Mouse (Mus musculus) c-Kit-positive CD71-positive TER-119-positive erythroid progenitor cells, embryonic 14.5 days (primary cell): ENCODE results near the gene Rorc.
A peak's percentile ranks its signal among the peaks of the same experiment; 100 is the strongest.

Source experiments
- DNase-seq: peaks from one replicate; pipeline ENCODE4 v3.0.0-alpha.2; 2013; ENCODE audit warnings: low spot score

Rorc gene

DNA sequence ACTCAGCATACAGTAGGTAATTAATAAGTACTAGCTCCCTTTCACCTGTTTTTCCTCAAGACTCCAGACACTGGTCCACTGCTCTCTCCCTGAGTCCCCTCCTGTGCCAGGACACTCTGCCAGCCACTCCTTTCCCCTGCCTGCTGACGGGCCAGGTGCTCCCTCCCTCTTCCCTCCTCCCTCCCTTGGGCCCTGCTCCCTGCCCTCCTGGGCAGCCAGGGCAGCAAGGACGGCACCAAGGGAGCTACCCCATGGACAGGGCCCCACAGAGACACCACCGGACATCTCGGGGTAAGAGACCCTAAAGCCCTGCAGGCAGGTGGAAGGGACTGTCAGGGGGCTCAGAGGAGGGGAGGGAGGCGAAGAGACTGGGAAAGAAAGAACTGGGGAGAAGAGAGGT, at the start of gene Rorc:
Gene Rorc, plus strand, starts transcription at position 154 of the 400 bp plus-strand sequence.
- DNase-seq: no peak

DNA sequence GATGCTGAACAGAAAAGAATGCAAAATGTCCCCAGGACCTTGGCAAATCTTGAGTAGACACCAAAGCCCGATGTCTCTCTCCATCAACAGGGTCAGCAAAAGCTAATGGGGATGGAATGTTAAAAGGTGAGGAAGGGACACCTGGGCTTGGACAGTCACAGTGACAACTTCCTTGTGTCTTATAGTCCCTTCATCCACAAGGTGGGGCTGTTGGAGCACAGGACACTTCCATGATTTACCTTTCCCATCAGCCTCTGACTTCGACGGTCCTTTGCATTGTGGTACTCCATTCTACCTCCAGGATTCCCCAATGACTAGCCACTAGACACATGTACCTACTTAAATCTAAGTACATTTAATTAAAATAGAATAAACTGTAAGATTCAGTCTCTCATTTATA, 43.9 kb upstream of the Rorc start:
- no peak for DNase-seq

DNA sequence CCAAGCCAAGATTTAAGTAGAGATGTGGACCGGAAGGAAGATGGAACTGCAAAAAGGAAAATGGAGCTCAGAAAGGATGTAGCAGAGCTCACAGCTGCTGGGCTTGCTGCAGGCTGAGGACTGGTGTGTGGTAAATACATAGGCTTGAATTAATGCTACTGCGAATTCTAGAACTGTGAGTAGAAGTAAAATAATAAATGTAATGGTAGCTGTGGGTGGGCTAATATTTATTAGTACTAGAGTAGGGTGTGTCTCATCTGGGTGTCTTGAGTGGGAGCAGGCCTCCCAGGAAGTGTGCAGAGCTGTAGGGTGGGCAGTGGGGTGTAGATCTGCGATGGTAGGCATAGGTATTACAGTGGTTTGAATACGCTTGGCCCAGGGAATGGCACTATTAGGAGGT, 38.2 kb upstream of the Rorc start:
- no peak for DNase-seq

DNA sequence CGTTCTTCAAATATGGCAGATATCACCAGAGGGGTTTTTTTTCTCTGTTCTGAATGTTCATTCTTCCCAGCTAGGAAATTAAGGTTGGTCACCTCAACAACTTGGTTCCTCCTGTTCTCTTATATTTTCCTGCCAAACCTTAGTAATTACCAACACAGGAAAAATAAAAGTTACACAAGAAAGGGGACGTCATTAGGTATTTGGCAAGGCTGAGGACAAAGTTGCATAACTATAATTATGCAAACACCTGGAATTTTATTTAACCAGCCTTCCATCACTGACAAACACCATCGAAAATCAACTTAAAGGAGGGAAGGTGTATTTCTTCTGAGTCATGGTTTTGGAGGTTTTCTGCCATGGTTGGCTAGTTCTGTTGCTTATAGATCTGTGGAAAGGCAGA, 34.1 kb upstream of the Rorc start:
- no peak for DNase-seq

DNA sequence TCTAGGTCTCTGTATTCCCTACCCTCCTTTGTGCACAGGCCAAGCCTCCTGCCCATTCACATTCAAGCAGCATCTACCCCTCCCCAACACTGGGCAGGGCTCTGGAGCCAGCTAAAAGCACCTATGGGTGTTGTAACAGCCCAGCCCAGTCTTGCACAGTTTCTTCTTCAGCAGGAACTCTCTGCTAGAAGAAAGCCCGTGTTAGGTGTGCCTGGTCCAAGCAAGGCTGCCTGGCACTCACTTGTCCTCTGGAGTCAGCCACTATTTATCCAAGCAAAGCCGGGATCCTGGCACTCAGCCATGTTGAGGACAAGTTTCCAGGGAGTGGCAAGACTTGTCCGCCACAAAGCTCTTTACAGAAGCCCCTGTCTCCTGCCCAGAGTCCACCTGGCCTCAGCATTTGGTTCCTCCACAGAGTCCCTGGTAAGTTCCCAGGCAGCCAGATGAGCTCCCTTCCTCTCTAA, 30.6 kb upstream of the Rorc start, which contains the start of gene Them5:
Gene Them5, plus strand, starts transcription at position 141 of the 464 bp plus-strand sequence.
- DNase-seq: no peak

DNA sequence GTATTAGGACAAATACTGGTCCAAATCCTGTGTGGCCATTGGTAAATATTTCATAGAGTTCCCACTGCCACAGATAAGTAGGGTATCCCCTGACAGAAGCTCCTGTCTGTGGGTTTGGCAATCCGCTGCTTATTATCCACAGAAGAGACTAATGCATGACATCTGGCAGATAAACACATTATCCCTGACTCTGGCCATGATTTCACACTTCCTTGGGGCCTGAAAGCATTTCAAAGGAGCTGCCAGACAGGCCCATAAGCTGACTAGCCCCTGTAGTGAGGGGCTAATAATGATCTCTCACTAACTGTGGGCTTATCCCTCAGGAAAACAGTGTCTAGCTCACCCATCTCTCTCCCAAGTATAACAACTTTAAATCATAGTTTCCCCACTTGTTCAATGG, 30.0 kb upstream of the Rorc start:
- DNase-seq: no peak

DNA sequence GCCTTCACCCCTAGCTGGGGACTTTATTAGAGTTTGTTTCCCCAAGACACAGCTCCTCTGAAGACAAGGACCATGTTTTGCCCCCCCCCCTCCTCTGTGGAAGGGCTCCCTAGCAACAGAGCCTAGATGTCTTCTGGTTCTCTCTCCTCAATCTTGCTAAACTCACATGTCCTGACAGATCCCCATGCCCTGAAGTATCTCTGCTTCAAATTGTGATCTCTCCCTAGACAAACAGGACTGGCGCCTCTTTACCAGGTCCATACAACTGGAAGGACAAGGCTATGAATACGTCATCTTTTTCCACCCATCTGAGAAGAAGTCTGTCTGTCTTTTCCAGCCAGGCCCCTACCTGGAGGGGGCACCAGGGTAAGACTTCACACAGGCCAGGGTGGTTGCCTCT, 28.4 kb upstream of the Rorc start:
- DNase-seq: no peak

DNA sequence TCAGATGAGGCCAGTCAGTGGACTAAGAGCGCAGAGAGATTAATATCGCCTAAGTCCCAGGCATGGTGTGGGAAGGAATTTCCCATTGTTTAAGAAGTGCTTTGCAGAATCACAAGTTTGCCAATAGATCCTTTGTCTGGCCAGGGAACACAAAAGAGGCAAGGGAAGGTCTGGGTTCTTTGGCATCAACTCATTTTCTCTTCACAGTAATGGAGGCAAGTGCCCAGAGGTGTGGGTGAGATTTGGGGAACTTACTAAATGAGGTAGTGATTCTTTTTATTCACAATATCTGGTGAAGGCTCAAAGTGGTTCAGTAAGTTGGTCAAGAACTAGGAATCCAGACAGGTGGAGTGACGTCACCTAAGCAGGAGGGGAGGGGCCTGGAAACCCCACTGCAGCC, 27.7 kb upstream of the Rorc start:
- DNase-seq: no peak

DNA sequence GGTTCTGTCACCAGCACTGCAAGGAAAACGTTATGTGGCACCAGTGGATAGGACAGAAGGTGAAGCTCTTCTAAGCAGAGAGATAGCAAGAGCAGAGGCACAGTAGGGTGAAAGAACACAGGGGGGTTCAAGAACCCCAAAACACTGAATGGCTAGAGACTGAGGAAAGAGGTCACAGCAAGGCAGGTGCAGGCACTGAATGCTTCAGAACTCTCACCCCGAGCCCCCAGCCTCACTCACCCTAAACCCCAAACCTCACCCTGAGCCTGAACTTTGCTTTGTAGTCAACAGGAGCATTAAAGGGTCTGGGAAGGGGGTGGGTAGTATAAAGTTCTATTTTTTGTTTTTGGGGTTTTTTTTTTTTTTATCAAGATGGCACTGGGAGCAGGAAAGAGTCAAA, 24.4 kb upstream of the Rorc start:
- no peak for DNase-seq

DNA sequence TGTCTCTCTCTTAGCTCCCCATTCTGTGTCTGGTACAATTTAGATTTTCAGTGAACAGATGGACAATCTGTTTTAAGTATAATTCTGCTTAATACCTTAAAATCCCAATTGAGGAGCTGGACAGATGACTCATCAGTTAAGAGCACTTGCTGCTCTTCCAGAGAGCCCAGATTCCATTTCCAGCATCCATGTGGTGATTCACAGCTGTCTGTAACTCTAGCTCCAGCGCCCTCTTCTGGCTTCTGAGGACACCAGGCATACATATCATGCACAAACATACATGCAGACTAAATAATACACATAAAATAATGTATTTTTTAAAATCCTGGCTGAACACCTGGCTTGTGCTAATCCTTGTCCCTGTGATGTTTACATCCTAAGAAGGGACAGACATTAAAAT, 11.8 kb upstream of the Rorc start:
- DNase-seq: no peak

DNA sequence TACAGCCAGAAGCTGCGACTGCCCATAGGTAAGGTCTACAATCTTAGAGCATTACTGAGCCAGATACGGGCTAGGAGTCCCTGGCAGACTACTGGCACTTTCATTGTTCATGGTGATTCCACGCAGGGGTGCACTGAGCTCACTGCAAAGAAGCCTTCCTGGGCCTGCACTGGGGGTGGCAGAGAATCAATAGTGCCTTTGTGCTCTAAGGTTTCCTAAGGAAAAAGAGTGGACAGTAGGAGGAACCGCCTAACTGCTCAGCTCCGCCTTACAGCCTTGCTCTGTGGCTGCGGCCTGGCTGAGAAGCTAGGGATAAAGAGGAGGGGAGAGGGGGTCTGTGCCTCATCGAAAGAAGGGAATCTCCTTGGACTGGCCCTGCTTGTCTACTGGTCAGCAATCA, 10.5 kb upstream of the Rorc start, which contains the start of gene C2cd4d:
Gene C2cd4d, plus strand, starts transcription at position 301 of the 400 bp plus-strand sequence.
- no peak for DNase-seq

DNA sequence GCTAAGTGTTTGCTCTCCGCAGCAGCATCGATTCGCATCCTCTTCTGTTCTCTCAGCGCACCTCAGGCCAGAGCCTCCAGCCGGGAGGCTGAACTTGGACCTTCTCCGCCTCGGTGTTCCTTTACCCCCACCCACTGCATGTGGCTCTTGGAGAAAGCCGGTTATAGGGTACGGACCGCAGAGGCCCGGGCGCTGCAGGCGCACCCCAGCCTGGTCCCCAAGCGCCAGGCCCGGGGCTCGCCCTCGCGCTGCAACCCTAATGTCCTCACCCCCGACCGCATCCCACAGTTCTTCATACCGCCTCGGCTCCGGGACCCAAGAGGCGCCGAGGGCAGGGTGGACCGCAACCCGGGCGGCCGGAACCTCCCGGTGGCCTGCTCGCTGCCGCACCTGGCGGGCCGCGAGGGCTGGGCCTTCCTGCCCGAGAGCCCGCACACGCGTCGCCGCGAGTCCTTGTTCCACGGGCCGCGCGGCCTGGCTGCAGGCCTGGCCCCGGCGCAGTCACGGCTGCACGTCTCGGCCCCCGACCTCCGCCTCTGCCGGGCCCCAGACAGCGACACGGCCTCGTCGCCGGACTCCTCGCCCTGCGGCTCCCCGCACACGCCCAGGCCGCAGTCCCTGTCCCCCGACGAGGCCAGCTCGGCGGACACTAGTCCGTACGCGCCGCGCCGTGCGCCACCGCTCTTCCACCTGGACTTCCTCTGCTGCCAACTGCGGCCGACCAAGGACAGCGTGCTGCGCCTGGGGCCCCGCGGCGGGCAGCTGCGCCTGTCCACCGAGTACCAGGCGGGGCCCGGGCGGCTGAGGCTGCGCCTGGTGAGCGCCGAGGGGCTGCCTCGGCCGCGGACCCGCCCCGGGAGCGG, 9.1 kb upstream of the Rorc start:
- DNase-seq: no peak

DNA sequence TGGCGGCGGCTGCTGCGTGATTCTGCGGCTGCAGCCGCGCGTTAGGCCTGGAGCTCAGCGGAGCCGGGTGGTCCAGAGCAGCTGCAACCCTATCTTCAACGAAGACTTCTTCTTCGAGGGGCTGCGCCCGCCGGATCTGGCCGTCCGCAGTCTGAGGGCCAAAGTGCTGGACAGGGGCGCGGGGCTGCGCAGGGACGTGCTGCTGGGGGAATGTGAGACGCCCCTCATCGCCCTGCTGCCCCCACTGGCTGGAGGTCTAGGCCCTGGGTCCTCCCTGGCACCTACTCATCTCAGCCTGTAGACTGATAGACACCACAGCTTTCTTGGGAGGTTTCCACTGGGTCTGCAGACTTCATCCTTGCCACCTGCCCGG, 8.5 kb upstream of the Rorc start:
- DNase-seq: no peak

DNA sequence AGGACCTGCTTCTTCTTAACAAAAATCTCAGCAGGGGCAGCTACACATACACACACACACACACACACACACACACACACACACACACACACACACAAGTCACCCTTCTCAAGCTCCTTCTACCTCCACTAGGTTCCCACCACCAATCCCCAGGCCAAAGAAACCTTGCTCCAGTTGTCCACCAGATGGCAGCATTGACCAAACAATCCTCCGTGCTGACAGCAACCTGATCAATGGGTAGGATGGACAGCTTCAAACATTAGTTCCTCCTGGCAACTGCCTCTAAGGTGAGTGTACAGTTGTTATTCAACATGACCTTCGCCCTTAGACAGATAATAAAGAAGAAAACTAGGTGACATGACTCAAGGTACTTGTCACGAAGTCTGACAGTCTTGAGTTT, 5.8 kb upstream of the Rorc start:
- DNase-seq: peak; percentile 59

DNA sequence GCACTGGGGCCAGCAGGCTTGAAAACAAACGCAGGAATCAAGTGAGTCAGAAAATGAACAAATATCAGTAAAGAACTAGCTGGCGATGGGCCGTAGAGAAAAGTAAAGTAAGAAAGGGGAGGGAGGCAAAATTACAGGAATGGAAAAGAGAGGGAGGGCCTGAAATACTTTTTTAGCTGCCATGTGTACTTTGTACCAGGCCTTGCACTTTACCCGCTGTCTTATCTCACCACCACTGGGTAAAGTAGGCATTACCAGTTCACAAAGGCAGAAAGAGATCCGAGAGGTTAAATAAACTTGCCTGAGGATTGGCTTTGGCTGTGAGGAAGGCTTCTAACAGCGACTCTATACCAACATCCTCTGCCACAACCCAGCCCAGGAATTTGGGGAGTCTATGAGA, 5.1 kb upstream of the Rorc start:
- DNase-seq: no peak

DNA sequence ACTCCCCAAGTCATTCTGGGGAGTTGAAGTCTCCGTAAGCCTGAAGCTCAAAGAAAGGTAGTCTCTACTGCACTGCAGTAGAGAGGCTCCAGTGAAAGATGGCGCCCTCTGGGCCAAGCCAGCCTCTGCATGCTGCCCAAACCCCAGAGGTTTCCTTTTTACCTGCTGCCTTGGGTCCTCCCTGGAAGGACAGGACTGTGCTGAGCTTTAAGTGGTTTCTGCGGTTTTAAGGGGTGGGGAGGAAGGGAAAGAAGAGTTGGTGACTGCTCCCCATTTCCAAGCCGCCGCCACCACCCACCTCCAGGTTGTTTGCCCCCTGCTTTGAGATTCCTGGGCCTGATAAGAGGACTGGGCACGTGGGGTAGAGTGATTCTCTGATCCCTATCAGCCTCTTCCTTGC, 4.0 kb upstream of the Rorc start:
- DNase-seq: no peak

DNA sequence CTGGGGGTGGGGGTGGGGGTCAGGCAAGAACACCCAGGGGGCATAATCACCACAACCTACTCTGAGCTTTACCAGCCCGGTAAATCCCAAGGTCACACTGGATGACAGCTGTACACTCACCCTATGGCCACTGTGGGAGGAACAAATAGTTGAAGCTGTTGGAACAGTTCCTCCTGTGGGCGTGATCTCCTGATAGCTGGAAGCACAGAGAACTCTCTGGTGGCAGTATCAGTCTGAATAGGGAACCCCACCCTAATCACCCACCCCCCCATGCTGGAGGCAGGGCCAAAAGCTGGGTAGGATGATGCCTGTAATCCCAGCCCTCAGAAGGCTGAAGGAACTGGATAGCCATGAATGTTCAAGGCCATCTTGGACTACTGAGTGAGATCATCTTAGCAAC, 2.9 kb upstream of the Rorc start:
- DNase-seq: no peak

DNA sequence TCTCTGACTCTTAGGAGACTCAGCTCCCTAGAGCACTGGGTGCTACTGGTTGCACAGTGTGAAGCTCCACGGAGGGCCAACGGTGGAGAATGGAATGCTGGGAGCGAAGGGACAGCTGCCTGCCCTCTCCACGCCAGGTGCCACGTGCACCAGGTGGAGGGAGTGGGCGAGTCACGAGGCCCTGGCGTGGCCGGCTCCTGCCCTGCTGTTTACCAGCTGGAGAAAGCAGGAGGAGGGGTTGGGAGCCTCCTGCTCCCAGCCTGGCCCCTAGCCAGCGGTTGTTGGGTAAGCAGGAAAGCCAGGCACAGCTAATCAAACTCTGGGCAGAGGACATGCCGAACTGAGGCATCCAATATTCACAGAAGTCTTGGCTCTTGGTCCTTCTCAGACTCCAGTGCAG, 957 bp upstream of the Rorc start:
- no peak for DNase-seq

DNA sequence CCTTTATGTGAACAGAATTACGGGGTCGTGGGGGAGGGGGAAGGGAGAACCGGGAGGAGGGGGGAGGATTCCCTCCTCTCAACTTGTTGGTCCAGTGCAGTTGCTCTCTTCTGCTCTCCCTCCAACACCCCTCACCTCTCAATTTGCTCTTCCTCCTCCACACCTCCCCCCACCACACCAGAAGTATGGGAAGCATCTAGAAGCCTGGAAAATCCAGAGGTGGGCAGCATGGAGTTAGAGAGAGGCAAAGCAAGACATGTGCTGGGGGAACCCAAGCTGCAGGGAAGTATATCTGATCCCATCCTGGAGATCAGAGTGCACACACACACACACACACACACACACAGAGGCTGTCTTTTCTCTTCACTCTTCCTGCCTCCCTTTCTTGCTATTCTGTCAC, 556 bp upstream of the Rorc start:
- no peak for DNase-seq

DNA sequence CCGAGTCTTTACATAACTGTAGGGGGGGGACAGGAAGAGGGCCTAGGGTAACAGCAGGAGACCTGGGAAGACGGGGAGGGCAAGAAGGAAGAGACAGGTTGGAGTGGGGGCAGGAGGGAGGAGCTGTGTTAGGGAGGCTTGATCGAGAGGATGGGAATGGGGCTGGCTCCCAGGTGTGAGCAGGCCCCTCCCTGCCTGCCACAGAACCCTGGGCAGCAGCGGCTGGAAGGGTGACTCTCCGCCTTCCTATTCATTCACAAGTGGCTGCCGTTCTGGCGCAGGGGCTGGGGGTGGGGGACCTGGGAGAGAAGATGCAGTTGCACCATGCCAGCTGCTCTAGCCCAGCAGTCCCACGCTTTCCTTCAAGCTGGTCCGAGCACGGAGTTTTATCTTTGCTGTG, 496 bp downstream of the Rorc start:
- no peak for DNase-seq

DNA sequence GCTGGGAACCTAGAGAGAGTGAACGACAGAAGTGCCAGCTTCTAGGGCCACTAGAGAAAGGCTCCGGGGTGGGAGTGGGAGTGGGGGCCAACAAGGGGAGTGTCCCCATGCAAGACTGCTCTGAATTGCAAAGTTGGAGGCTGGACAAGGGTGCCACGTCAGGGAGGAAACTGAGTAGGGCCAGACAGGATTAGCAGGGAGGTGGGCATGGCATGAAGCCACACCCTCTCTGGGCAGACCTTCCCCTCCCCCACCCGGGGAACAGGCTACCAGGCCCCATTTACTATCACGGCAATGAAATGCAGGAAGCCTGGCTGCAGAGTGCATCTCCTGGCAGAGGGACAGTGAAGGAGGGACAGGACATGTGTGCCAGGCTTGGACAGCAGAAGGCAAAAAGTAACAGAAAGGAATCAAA, 1.0 kb downstream of the Rorc start:
- DNase-seq: no peak

DNA sequence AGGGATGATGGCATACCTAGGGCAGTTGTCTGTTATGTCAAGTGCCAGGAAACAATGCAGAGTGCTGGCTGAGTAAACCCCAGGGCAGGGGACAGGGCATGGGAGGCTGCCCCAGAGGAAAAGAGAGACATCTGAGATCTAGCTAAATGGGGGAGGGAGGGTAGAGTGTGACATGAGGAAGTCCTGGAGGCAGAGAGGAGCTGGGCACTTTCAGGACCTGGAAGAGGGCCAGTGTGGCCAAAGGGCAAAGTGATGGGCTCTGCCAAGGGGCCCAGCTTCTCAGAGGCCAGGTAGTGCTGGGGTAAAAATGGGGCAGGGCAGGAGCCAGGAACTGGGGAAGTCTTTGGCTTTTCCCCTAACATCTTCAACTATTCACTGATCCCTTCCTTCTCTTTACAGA, 2.0 kb downstream of the Rorc start:
- no peak for DNase-seq

DNA sequence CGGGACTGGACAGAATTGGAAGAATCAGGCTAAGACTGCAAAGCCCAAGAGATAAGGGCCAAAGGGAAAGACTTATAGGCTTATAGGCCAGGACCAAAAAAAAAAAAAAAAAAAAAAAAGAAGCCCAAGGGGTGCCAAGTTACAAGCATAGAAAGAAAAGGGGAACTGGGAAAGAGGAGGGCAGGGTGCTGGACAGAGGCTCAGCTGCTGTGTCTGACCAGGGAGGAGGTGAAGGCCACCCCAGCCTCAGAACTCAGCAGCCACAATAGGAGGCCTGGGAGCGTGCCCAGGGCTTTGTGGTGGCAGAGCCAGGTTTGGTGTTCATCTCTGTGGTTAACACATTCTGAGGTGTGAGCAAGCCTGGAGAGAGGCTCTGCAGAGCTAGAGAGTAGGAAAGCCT, 2.6 kb downstream of the Rorc start:
- no peak for DNase-seq

DNA sequence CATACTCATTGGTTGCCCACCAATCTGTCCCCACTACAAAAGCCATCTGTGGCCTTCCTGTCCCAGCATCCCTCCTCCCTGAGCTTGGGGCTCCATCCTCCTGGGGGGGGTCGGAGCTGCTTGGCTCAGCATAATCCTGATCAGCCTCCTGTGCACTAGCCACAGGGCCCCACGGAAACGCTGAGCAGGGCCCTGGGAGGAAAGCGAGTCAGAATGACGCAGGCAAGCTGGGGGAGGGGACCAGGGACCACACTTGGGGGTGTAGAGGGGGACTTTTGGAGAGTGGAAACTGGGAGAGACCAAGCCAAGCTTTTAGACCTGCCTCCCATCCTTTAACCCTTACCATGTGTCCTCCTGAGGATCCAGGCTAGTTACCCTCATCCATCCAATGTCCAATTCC, 3.3 kb downstream of the Rorc start:
- DNase-seq: no peak
